Mouse (Mus musculus): ENCODE measurements at regions not wholly inside any gene's neighbourhood (a gene's known extent, or its start where the extent isn't known, plus 50 kb on each side); places are given as distances from the start of the nearest gene placed in this dataset.

DNA sequence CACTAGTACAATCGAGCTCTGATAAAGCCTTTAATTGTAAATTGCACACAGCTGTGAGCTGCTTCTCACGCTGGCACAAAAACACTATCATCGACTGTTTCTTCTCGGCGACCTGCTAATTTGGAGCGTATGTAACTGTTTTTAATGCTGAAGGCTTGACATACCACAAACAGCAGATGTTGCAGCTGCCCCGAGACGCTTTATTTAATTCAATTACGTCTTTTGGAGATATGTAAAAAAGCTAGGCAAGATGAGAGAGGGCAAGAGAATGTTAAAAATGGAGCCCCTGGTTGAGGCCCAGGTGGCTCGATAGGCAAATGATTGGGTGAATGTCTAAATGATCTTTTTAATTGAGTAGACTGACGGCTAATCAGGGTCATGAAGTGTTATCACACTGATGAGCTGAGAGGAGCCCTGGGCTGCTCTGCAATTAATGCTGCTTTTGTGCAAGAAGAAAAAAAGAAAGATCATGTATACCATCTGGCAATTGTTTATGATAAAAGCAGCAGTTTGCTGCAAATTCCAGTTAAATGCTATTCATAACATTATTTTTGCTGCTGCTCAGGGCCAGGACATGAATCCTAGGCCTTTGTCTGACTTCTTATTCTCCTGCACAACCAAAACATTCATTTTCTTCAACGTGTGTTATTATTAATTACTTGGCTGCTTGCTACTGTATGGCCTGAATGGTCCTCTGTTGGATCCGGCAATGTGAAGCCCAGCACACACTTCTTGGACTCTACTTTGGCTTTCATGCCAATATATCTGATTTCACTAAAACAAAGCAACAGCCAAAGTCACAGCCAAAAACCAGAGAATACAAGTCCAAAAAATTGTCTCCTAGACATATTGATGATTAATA is 522.4 kb downstream of the Etv1 start:
- no peak overlapping the region for H3K4me3 ChIP-seq (ENCODE audit: insufficient read depth in 1 of 2, low read depth in 1 of 2, low read length in 2 of 2, poor library complexity in 1 of 2, severe bottlenecking in 1 of 2)
- no peaks in the 10 kb centered on the region for H3K9me3 ChIP-seq (ENCODE audit: control insufficient read depth, insufficient read depth, low read depth, low read length)
- no peak overlapping the region for H3K9ac ChIP-seq (ENCODE audit: insufficient read depth, low read depth, low read length, poor library complexity, severe bottlenecking)
- H3K27ac ChIP-seq (ENCODE audit: insufficient read depth, low read depth, low read length, poor library complexity, severe bottlenecking) = no peak overlapping the region
- in situ Hi-C loops (cut with MboI; ENCODE audit: low sequenced_read_pairs in 2 of 2, unreplicated experiment in 2 of 2) = no loop called here
- DNase-seq (ENCODE audit: low read depth, low spot score) = no peak
- no peaks in the 10 kb centered on the region for H3K36me3 ChIP-seq (ENCODE audit: control insufficient read depth, insufficient read depth, low read length, poor library complexity, severe bottlenecking)
- TF ChIP-seq MAFK (IDR thresholded peaks at IDR 0.05; ENCODE audit: insufficient read depth, low read depth, low read length) (no peak), ZC3H11A (IDR thresholded peaks at IDR 0.05; ENCODE audit: borderline replicate concordance, low read depth, low read length) (no peak), ZNF384 (IDR thresholded peaks at IDR 0.05; ENCODE audit: low read depth, low read length) (no peak), CHD2 (IDR thresholded peaks at IDR 0.05; ENCODE audit: low read depth, low read length) (no peak), HCFC1 (IDR thresholded peaks at IDR 0.05; ENCODE audit: borderline replicate concordance, insufficient read depth, low read length) (no peak)
- no peaks in the 10 kb centered on the region for H3K4me1 ChIP-seq (ENCODE audit: control insufficient read depth in 2 of 2, insufficient read depth in 2 of 2, low read length in 2 of 2, poor library complexity in 1 of 2)

DNA sequence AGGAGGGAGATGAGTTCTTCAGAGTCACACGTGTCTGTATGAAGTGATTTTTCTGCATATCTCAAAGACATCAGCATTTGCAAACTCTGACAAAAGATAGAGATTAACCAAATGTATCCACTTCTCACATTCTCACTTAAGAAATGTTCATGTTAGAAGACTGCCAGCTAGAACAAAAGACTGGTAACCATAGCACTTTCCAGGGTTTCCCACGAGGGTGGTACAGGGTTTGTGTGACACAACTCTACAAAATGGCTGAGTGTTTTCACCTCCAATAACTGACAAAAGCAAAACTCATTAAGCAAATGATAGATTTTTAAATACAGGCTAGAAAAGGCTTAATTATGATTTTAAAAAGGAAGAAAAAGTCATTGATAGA is 523.0 kb downstream of the Etv1 start:
- in situ Hi-C loops (cut with MboI; ENCODE audit: low sequenced_read_pairs in 2 of 2, unreplicated experiment in 2 of 2) = no loop called here
- H3K4me3 ChIP-seq (ENCODE audit: insufficient read depth in 1 of 2, low read depth in 1 of 2, low read length in 2 of 2, poor library complexity in 1 of 2, severe bottlenecking in 1 of 2) = no peak overlapping the region
- H3K27ac ChIP-seq (ENCODE audit: insufficient read depth, low read depth, low read length, poor library complexity, severe bottlenecking) = no peak overlapping the region
- DNase-seq (ENCODE audit: low read depth, low spot score) = no peak
- H3K4me1 ChIP-seq (ENCODE audit: control insufficient read depth in 2 of 2, insufficient read depth in 2 of 2, low read length in 2 of 2, poor library complexity in 1 of 2) = no peaks in the 10 kb centered on the region
- H3K36me3 ChIP-seq (ENCODE audit: control insufficient read depth, insufficient read depth, low read length, poor library complexity, severe bottlenecking) = no peaks in the 10 kb centered on the region
- no peak for TF ChIP-seq HCFC1 (IDR thresholded peaks at IDR 0.05; ENCODE audit: borderline replicate concordance, insufficient read depth, low read length)
- no peak for TF ChIP-seq ZC3H11A (IDR thresholded peaks at IDR 0.05; ENCODE audit: borderline replicate concordance, low read depth, low read length)
- TF ChIP-seq MAFK (IDR thresholded peaks at IDR 0.05; ENCODE audit: insufficient read depth, low read depth, low read length) = no peak
- TF ChIP-seq ZNF384 (IDR thresholded peaks at IDR 0.05; ENCODE audit: low read depth, low read length) = no peak
- no peak for TF ChIP-seq CHD2 (IDR thresholded peaks at IDR 0.05; ENCODE audit: low read depth, low read length)
- H3K9me3 ChIP-seq (ENCODE audit: control insufficient read depth, insufficient read depth, low read depth, low read length) = no peaks in the 10 kb centered on the region
- no peak overlapping the region for H3K9ac ChIP-seq (ENCODE audit: insufficient read depth, low read depth, low read length, poor library complexity, severe bottlenecking)

DNA sequence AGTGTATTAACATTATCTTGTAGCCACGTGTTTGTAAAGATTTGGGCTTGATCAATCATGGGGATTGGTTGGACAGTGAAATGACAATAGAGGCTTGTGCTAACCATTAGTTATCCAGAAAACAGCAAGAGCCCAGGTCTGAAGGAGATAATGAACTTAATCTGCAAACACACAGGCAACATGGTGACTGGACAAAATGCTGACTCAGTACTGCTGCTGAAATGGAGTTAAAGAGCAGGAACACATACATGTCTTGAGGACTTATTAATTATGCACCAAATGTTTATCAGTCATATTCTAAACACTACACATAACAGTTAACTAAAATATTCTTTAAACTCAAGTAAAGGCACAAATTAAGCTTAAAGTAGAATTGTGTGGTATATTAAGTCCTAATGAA is 528.6 kb downstream of the Etv1 start:
- TF ChIP-seq MAFK (IDR thresholded peaks at IDR 0.05; ENCODE audit: insufficient read depth, low read depth, low read length) = peak; percentile 56; the same call in 1 of the 2 replicates
- no peak for TF ChIP-seq HCFC1 (IDR thresholded peaks at IDR 0.05; ENCODE audit: borderline replicate concordance, insufficient read depth, low read length)
- no peak for TF ChIP-seq ZC3H11A (IDR thresholded peaks at IDR 0.05; ENCODE audit: borderline replicate concordance, low read depth, low read length)
- no peak for TF ChIP-seq CHD2 (IDR thresholded peaks at IDR 0.05; ENCODE audit: low read depth, low read length)
- TF ChIP-seq ZNF384 (IDR thresholded peaks at IDR 0.05; ENCODE audit: low read depth, low read length) = no peak
- Histone ChIP-seq H3K9me3 (ENCODE audit: control insufficient read depth, insufficient read depth, low read depth, low read length) (no peaks in the 10 kb centered on the region), H3K36me3 (ENCODE audit: control insufficient read depth, insufficient read depth, low read length, poor library complexity, severe bottlenecking) (no peaks in the 10 kb centered on the region), H3K4me3 (ENCODE audit: insufficient read depth in 1 of 2, low read depth in 1 of 2, low read length in 2 of 2, poor library complexity in 1 of 2, severe bottlenecking in 1 of 2) (no peak overlapping the region), H3K27ac (ENCODE audit: insufficient read depth, low read depth, low read length, poor library complexity, severe bottlenecking) (no peak overlapping the region), H3K9ac (ENCODE audit: insufficient read depth, low read depth, low read length, poor library complexity, severe bottlenecking) (no peak overlapping the region), H3K4me1 (ENCODE audit: control insufficient read depth in 2 of 2, insufficient read depth in 2 of 2, low read length in 2 of 2, poor library complexity in 1 of 2) (no peaks in the 10 kb centered on the region)
- in situ Hi-C loops (cut with MboI; ENCODE audit: low sequenced_read_pairs in 2 of 2, unreplicated experiment in 2 of 2) = no loop called here
- DNase-seq (ENCODE audit: low read depth, low spot score) = no peak

DNA sequence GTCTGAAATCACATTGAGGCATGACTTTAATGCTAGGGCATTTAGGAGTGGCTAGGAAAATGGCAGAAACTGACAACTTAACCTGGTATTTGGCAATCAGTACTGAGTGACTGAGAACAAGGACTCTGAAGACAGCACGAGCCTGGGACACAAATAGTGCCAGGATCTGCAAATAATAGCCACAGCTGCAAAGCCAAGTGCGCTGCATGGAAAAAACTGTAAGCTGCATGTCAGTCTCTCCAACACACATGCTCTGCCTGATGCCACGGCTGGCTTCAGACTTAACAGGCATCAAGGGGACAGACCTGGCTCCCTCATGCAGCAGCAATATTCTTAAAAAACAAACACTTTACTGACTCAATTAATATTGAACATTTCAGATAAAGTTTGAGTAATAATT is 530.7 kb downstream of the Etv1 start:
- Histone ChIP-seq H3K27ac (ENCODE audit: insufficient read depth, low read depth, low read length, poor library complexity, severe bottlenecking) (no peak overlapping the region), H3K9ac (ENCODE audit: insufficient read depth, low read depth, low read length, poor library complexity, severe bottlenecking) (no peak overlapping the region), H3K4me3 (ENCODE audit: insufficient read depth in 1 of 2, low read depth in 1 of 2, low read length in 2 of 2, poor library complexity in 1 of 2, severe bottlenecking in 1 of 2) (no peak overlapping the region), H3K4me1 (ENCODE audit: control insufficient read depth in 2 of 2, insufficient read depth in 2 of 2, low read length in 2 of 2, poor library complexity in 1 of 2) (no peaks in the 10 kb centered on the region), H3K9me3 (ENCODE audit: control insufficient read depth, insufficient read depth, low read depth, low read length) (no peaks in the 10 kb centered on the region), H3K36me3 (ENCODE audit: control insufficient read depth, insufficient read depth, low read length, poor library complexity, severe bottlenecking) (no peaks in the 10 kb centered on the region)
- in situ Hi-C loops (cut with MboI; ENCODE audit: low sequenced_read_pairs in 2 of 2, unreplicated experiment in 2 of 2) = no loop called here
- TF ChIP-seq ZC3H11A (IDR thresholded peaks at IDR 0.05; ENCODE audit: borderline replicate concordance, low read depth, low read length) = no peak
- TF ChIP-seq ZNF384 (IDR thresholded peaks at IDR 0.05; ENCODE audit: low read depth, low read length) = no peak
- TF ChIP-seq MAFK (IDR thresholded peaks at IDR 0.05; ENCODE audit: insufficient read depth, low read depth, low read length) = no peak
- no peak for TF ChIP-seq CHD2 (IDR thresholded peaks at IDR 0.05; ENCODE audit: low read depth, low read length)
- no peak for TF ChIP-seq HCFC1 (IDR thresholded peaks at IDR 0.05; ENCODE audit: borderline replicate concordance, insufficient read depth, low read length)
- DNase-seq (ENCODE audit: low read depth, low spot score) = no peak

Data from ES-E14 (cell line).